Mouse (Mus musculus) adrenal gland, adult 8-10 months (tissue): Measurements from ENCODE around the gene Tpp1. TPM values are rescaled to one million over a fixed set of nuclear protein-coding genes. Genes with fewer than 3 reads are reported as not detected.

Source experiments
- DNase-seq: peaks from one replicate; pipeline ENCODE4 v3.0.0; 2022
- total RNA-seq, 4 experiments: library from RNA; stranded (reverse); gene quantifications; 2 replicates each; pipeline ENCODE4 v1.2.4; 2022

The Tpp1 gene
- total RNA-seq, 4 experiments from 2014 or later: 121 to 139 (median 132) TPM

GRCm38 (mm10) chr7:105726144-105726979 is 25.7 kb downstream of the Tpp1 start:
- DNase-seq: no peak

- DNase-seq: no peak
Measured at GRCm38 (mm10) chr7:105721916-105722315, 30.1 kb downstream of the Tpp1 start.

- DNase-seq: no peak
Measured at GRCm38 (mm10) chr7:105715366-105715765, 36.7 kb downstream of the Tpp1 start.

DNA sequence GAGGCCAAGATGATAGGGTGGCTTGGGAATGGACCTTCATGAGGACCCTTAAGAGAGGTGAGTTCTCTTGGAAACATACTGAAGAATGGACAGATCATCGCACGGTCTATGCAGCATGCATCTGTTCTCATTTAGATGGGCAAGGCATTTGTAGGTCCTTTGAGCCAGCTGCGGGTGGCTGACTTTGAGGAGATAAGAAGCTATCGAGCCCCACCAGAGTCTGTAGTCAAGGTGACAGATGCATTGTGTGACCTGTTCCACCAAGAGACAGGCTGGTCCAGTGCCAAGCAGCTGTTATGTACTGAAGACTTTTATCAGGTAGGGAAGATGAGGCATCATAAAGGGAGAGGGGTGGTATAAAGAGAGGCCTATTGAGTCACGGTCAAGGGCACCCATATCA is 43.3 kb downstream of the Tpp1 start:
- DNase-seq: no peak

DNA sequence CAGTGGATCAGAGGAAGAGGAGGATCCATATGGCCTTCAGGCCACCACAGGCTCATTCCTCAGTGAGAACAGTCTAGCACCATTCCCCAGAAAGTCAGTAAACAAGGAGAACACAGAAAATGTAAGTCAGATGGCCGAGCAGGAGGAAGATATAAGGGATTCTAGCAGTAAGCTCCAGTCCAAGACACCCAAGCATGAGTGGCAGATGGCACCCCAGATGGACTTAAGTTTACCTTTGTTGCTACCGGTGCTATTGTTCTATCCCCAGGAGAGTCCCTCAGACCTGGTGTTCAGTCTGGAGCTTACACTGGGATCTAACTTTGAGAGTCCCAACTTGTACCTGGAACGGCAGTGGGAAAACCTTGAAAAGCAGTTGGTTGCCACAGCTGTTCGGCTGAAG is 48.2 kb downstream of the Tpp1 start:
- no peak for DNase-seq

- DNase-seq: no peak
Measured at GRCm38 (mm10) chr7:105703184-105703583, 48.9 kb downstream of the Tpp1 start.

Other genes starting within 250 kb of the Tpp1 start
- 10 to 100 TPM; 47.3 to 54.3 (median 51.8) TPM for gene Smpd1, start 197.9 kb downstream of the Tpp1 start, total RNA-seq
- 10 to 100 TPM; 17.3 to 30.8 (median 24.3) TPM for gene Apbb1, start 170.6 kb downstream of the Tpp1 start, total RNA-seq
- 1 to 10 TPM in 1 of 4 experiments, under 1 TPM in 3; 0.52 to 1.3 (median 0.72) TPM for gene Hpx, start 152.1 kb downstream of the Tpp1 start, total RNA-seq
- 10 to 100 TPM; 24.0 to 50.0 (median 38.6) TPM for gene Trim3, start 118.7 kb downstream of the Tpp1 start, total RNA-seq
- gene Timm10b, start 112.2 kb downstream of the Tpp1 start, total RNA-seq: 100 to 1,000 TPM in 3 of 4 experiments, 10 to 100 TPM in 1; 73.6 to 158 (median 103) TPM
- gene Arfip2, start 111.8 kb downstream of the Tpp1 start, total RNA-seq: 10 to 100 TPM; 50.6 to 93.3 (median 68.0) TPM
- 10 to 100 TPM in 1 of 4 experiments, 1 to 10 TPM in 3; 6.4 to 14.4 (median 8.2) TPM for gene Gm45799, start 111.7 kb downstream of the Tpp1 start, total RNA-seq
- gene Dnhd1, start 101.4 kb downstream of the Tpp1 start, total RNA-seq: 1 to 10 TPM; 3.1 to 5.1 (median 4.0) TPM
- 100 to 1,000 TPM; 127 to 155 (median 137) TPM for gene Ilk, start 15.6 kb downstream of the Tpp1 start, total RNA-seq
- 10 to 100 TPM; 18.3 to 29.6 (median 22.0) TPM for gene Rrp8, start 14.8 kb downstream of the Tpp1 start, total RNA-seq
- gene Taf10, start 7.9 kb downstream of the Tpp1 start, total RNA-seq: 100 to 1,000 TPM; 198 to 224 (median 207) TPM
- gene Dchs1, start 35.4 kb upstream of the Tpp1 start, total RNA-seq: 1 to 10 TPM; 7.4 to 9.8 (median 8.7) TPM
- gene Mrpl17, start 58.9 kb upstream of the Tpp1 start, total RNA-seq: 100 to 1,000 TPM; 157 to 184 (median 171) TPM
- 10 to 100 TPM in 1 of 4 experiments, 1 to 10 TPM in 3; 6.0 to 17.1 (median 8.4) TPM for gene Gm4070, start 201.7 kb upstream of the Tpp1 start, total RNA-seq